Mouse (Mus musculus): ENCODE results near the gene 4930470P17Rik. TPM values are rescaled to one million over a fixed set of nuclear protein-coding genes. Genes with fewer than 3 reads are reported as not detected.
"Not testable (repeated sequence)": the region's sequence is repeated elsewhere in the genome, so short reads cannot be mapped to it uniquely, and the experiment has no call there.

4930470P17Rik gene
- not detected in 2 replicates for polyA plus RNA-seq (2015; fragmentation: Nextera tagmentation; extraction: Ambion mirVana)

DNA sequence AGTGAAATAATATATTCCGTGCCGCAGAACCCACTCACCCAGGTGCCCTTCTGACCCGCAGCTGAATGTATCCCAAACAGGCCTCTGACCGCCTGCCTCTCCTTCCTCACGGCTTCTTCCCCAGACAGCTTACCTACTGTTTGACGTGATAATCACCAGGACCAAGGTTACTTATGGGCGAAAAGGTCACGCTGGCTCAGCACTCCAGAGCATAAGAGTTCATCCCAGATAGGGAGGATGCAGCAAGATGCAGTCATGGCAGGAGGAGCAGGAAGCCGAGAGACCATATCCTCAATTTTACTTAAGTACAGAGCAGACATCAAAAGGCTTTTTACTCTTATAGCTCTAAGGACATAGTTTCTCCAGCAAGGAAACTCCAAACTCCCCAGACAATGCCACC is at the start of gene 4930470P17Rik:
4930470P17Rik (minus strand) TSS at position 101 of the 400 bp plus-strand sequence.
- Histone ChIP-seq H3K9ac (replicated peaks) (no peak within 1 kb of the TSS), H3K4me2 (replicated peaks) (no peak within 1 kb of the TSS), H3K4me3 (no peak within 1 kb of the TSS), H3K27me3 (no peaks in the 10 kb centered on the region), H3K4me1 (no peaks in the 10 kb centered on the region; the same call in 1 of the 2 replicates), H3K27ac (replicated peaks) (no peak within 1 kb of the TSS), H3K36me3 (no peaks in the 10 kb centered on the region), H3K9me3 (no peaks in the 10 kb centered on the region)
- WGBS: 85% methylated on average over 9 of the region's 9 CpGs
- ATAC-seq (replicated peaks): no peak

DNA sequence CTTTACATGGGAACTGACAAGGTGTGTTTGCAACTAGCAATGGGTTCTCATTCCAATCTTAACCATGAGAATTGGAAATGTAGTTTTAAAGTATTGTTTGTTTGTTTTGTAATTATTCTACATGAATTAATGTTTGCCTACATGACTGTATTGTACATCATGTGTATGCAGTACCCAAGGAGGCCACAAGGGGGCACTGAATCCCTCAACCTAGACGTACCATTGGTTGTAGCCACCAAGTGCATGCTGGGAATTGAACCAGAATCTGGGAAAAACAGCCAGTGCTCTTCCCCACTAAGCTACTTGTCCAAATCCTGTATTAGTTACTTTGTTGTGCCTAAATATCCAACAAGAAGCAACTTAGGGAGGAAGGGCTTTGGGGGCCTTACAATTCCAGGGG is 49.7 kb upstream of the 4930470P17Rik start:
- Histone ChIP-seq H3K4me1 (peaks cover 13% of the 10 kb centered on the region; the same call in 1 of the 2 replicates), H3K36me3 (no peaks in the 10 kb centered on the region), H3K9me3 (no peaks in the 10 kb centered on the region), H3K4me2 (replicated peaks) (no peak overlapping the region), H3K27ac (replicated peaks) (peak overlapping the region; percentile 78), H3K4me3 (no peak overlapping the region), H3K27me3 (no peaks in the 10 kb centered on the region), H3K9ac (replicated peaks) (no peak overlapping the region)
- no peak for ATAC-seq (replicated peaks)
- 80% methylated on average over 1 of the region's 1 CpGs for WGBS

DNA sequence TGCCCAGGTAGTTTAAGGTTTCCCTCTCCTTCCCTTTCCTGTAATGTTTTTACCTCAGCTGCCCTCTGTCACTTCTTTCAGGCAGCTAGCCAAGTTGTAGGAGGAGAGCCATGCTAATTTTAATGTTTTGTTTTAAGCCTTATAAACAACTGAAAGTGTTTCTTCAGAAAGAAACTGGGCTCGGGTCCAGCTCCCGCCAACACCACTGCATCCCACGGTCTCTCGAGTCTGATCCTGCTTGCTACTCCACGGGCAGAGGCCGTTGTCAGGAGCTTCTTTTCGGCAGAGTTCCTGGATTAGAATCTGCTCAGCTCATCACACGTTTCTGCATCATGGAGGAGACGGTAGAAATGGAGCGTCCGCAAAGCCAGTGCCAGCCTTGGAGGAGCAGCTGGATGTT is 46.7 kb upstream of the 4930470P17Rik start:
- Histone ChIP-seq H3K4me3 (no peak overlapping the region), H3K27me3 (no peaks in the 10 kb centered on the region), H3K9me3 (no peaks in the 10 kb centered on the region), H3K9ac (replicated peaks) (no peak overlapping the region), H3K4me1 (peaks cover 13% of the 10 kb centered on the region; the same call in 1 of the 2 replicates), H3K4me2 (replicated peaks) (no peak overlapping the region), H3K36me3 (no peaks in the 10 kb centered on the region), H3K27ac (replicated peaks) (no peak overlapping the region)
- ATAC-seq (replicated peaks): no peak
- 41% methylated on average over 11 of the region's 11 CpGs for WGBS

DNA sequence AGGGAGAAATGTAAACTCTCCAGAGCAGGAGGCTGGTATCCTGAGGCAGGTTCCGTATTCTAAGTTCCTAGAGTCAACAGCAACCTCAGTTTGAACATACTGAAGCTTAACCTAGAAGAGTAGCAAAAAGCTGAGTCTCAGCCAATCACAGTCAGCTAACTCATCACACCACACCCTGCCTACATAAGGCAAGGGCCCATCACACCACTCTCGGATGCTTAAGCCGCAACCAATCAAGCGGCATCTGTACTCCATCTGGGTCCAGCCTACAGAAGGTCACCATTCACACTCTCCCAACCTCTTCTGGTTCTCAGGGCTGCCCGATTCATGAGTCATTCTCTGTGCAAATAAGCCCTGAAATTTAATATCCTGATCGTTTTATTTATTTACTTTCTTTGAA is 44.4 kb upstream of the 4930470P17Rik start:
- Histone ChIP-seq H3K9me3 (no peaks in the 10 kb centered on the region), H3K9ac (replicated peaks) (no peak overlapping the region), H3K4me3 (no peak overlapping the region), H3K4me1 (peaks cover 15% of the 10 kb centered on the region), H3K27ac (replicated peaks) (no peak overlapping the region), H3K36me3 (no peaks in the 10 kb centered on the region), H3K27me3 (no peaks in the 10 kb centered on the region), H3K4me2 (replicated peaks) (no peak overlapping the region)
- ATAC-seq (replicated peaks): no peak
- WGBS: 94% methylated on average over 6 of the region's 6 CpGs

DNA sequence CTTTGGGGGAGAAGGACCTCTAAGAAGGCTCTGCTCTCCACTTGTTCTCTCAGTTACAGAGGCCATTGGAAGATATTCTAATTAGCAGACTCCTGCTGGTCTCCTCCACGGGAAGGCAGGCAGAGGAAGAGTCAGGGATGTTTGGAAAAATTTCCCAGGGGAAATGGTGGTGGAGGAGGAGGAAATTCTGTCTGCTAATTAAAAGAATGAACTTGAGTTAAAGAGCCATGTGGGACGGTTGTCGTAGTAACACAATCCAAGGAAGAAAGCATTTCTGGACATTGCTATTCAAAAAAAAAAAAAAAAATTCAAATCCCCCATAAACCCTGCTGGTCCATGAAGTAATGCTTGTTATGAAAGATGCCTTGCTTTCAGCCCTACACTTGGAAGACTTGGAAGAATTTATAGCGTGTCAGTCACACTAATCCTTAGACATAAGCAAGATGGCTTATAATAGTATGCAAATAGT is 40.6 kb upstream of the 4930470P17Rik start:
- Histone ChIP-seq H3K9me3 (no peaks in the 10 kb centered on the region), H3K9ac (replicated peaks) (no peak overlapping the region), H3K4me1 (peaks cover 35% of the 10 kb centered on the region), H3K27me3 (no peaks in the 10 kb centered on the region), H3K27ac (replicated peaks) (peak overlapping the region; percentile 62), H3K36me3 (no peaks in the 10 kb centered on the region), H3K4me2 (replicated peaks) (no peak overlapping the region), H3K4me3 (no peak overlapping the region)
- 6% methylated on average over 4 of the region's 4 CpGs for WGBS
- peak; percentile 38; the same call in 1 of the 2 replicates for ATAC-seq (replicated peaks)

DNA sequence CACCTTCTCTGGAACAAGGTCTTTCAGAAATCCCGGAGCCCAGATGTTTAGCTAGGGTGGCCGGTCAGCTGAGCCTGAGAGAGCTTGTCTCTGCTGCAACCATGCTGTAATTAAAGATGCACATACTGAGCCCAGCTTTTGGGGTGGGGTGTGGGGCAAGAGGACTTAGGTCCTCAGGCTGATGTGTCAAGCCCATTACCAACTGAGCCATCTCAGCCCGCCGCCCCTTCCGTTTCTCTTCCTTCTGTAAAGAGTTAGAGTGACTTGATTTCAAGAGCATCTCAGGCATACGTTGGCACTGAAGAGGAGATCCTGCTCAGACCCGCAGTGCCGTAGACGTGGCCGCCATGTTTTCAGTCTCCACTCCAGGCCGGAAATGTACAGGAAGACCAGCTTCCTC is 38.5 kb upstream of the 4930470P17Rik start:
- no peak overlapping the region for H3K27ac ChIP-seq (replicated peaks)
- H3K4me2 ChIP-seq (replicated peaks): no peak overlapping the region
- H3K9ac ChIP-seq (replicated peaks): no peak overlapping the region
- no peaks in the 10 kb centered on the region for H3K36me3 ChIP-seq
- WGBS: 89% methylated on average over 11 of the region's 11 CpGs
- no peak for ATAC-seq (replicated peaks)
- peaks cover 52% of the 10 kb centered on the region for H3K4me1 ChIP-seq
- H3K9me3 ChIP-seq: no peaks in the 10 kb centered on the region
- H3K4me3 ChIP-seq: no peak overlapping the region
- H3K27me3 ChIP-seq: no peaks in the 10 kb centered on the region

DNA sequence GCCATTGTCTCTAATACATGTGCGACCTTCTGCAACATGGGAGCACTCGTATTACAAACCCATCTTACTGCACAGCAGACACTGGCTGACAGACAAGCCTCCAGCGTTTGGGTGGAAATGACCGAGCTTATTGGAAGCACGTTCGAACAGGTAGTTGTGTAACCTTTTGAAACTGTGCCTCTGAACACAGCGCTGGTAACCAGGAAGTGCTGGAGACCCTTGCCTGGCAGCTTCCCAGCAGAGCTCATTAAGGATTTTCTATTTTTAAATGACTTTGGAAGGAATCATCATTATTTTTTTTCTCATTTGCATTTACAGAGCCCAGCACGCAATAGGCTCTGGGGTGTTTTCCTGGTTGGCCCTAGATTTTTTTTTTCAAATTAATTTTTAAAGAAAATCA is 36.9 kb upstream of the 4930470P17Rik start:
- H3K4me2 ChIP-seq (replicated peaks): peak overlapping the region; percentile 35
- no peaks in the 10 kb centered on the region for H3K27me3 ChIP-seq
- H3K4me1 ChIP-seq: peaks cover 54% of the 10 kb centered on the region
- peak overlapping the region; percentile 58 for H3K27ac ChIP-seq (replicated peaks)
- no peaks in the 10 kb centered on the region for H3K36me3 ChIP-seq
- no peaks in the 10 kb centered on the region for H3K9me3 ChIP-seq
- WGBS: 30% methylated on average over 8 of the region's 8 CpGs
- no peak overlapping the region for H3K4me3 ChIP-seq
- H3K9ac ChIP-seq (replicated peaks): no peak overlapping the region
- ATAC-seq (replicated peaks): 0 out of 2 replicates have a peak, but pooled peaks have one; percentile 23

DNA sequence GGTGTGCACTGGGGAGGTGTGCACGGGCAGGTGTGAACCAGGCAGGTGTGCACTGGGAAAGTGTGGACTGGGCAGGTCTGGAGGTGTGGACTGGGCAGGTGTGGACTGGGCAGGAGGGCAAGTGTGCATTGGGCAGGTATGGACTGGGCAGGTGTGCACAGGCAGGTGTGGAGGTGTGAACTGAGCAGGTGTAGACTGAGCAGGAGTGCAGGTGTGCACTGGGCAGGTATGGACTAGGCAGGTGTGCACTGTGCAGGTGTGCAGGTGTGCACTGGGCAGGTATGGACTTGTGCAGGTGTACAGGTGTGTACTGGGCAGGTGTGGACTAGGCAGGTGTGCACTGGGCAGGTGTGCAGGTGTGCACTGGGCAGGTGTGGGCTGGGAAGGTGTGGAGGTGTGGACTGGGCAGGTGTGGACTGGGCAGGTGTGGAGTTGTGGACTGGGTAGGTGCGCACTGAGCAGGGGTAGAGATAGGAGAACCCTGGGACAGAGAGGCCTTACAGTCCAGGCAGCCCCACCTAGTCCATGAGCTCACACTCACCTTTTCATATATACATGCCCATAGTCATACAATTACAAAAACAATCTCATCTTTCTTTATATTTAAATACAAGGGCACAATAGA is 31.3 kb upstream of the 4930470P17Rik start:
- Histone ChIP-seq H3K4me2 (replicated peaks) (no peak overlapping the region), H3K4me1 (peaks cover 23% of the 10 kb centered on the region), H3K27me3 (no peaks in the 10 kb centered on the region), H3K36me3 (no peaks in the 10 kb centered on the region), H3K4me3 (no peak overlapping the region), H3K9ac (replicated peaks) (no peak overlapping the region), H3K27ac (replicated peaks) (no peak overlapping the region), H3K9me3 (no peaks in the 10 kb centered on the region)
- 97% methylated on average over 2 of the region's 2 CpGs for WGBS
- no peak; the same call in 1 of the 2 replicates for ATAC-seq (replicated peaks)

DNA sequence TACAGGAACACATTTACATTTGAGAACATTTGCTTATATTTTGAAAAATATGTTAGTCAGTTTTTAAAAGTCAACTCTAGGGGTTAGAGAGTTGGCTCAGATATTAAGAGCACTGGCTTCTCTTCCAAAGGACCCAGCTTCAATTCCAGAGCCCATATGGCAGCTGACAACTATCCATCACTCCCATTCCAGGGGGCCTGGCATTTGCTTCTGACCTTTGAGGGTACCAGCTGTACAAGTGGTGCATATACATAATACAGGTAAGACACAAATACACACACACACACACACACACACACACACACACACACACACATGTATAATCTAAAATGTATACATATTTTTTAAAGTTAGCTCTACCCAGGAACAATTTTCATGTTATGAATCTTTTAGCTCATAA is 30.6 kb upstream of the 4930470P17Rik start:
- no peak overlapping the region for H3K4me2 ChIP-seq (replicated peaks)
- H3K9me3 ChIP-seq: no peaks in the 10 kb centered on the region
- ATAC-seq (replicated peaks): no peak

DNA sequence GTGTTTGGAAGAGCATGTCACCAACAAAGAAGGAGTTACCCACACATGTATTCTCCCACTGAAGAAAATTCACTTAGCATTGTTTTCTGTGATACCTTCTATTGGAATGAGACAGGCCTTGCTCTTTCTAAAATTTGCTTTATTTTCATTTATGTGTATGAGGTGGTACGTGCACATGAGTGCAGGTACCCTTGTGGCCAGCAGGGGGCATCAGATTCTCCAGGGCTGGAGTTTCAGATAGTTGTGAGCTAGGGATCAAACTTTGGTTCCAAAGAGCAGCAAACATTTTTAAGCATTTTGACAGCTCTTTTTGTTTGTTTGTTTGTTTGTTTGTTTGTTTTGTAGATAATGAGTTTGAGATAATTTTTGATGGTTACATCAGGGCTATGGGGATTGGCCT is 29.6 kb upstream of the 4930470P17Rik start:
- no peak for ATAC-seq (replicated peaks)
- Histone ChIP-seq H3K27me3 (no peaks in the 10 kb centered on the region), H3K27ac (replicated peaks) (no peak overlapping the region), H3K36me3 (no peaks in the 10 kb centered on the region), H3K4me3 (no peak overlapping the region), H3K4me2 (replicated peaks) (no peak overlapping the region), H3K9me3 (no peaks in the 10 kb centered on the region), H3K9ac (replicated peaks) (no peak overlapping the region), H3K4me1 (peaks cover 11% of the 10 kb centered on the region)
- WGBS: 96% methylated on average over 1 of the region's 1 CpGs

More for the DNA sequence above, 30.6 kb upstream of the 4930470P17Rik start:
- H3K4me3 ChIP-seq: no peak overlapping the region
- peaks cover 19% of the 10 kb centered on the region for H3K4me1 ChIP-seq
- H3K36me3 ChIP-seq: no peaks in the 10 kb centered on the region
- no peaks in the 10 kb centered on the region for H3K27me3 ChIP-seq
- H3K9ac ChIP-seq (replicated peaks): no peak overlapping the region
- H3K27ac ChIP-seq (replicated peaks): no peak overlapping the region

DNA sequence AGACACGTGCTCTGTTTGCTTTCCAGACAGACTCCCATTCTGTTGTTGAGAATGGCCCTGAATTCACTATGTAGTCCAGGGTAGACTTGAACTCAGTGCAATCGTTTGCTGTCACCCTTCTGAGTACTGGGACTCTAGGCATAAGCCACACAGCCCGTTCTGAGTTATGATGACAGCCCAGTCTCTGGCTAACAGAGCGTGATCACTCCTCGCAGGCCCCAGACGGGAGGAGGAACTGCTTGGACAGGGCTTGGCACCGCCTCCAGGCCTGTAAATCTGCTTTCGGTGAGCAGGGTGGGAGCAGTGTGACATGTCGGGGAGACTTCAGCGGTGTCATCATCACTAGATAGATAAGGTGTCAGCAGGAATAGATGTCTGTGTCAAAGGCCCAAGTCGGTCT is 28.7 kb upstream of the 4930470P17Rik start:
- no peak overlapping the region for H3K9ac ChIP-seq (replicated peaks)
- H3K4me3 ChIP-seq: no peak overlapping the region
- H3K4me2 ChIP-seq (replicated peaks): no peak overlapping the region
- H3K4me1 ChIP-seq: peaks cover 5% of the 10 kb centered on the region
- 85% methylated on average over 11 of the region's 11 CpGs for WGBS
- H3K27me3 ChIP-seq: no peaks in the 10 kb centered on the region
- no peak for ATAC-seq (replicated peaks)
- no peaks in the 10 kb centered on the region for H3K9me3 ChIP-seq
- no peak overlapping the region for H3K27ac ChIP-seq (replicated peaks)
- H3K36me3 ChIP-seq: no peaks in the 10 kb centered on the region

DNA sequence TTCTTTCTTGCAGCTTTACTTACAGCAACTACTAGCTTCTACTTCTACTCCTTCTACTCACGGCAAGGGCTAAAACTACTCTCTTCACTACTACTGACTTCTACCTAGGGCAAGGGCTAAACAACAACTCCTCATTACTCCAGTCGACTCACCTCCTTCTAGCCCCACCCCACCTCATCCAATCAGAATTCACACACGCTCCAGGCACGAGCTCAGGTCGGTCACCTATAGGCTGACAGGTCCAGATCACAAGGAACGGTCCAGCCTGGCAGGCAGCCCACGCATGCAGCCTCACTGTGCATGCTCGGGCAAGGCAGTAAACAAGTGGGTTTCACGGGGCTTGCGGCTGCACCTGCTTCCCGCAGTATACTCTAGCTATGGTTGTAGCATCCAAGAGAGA is 26.2 kb upstream of the 4930470P17Rik start:
- H3K9me3 ChIP-seq; H3K4me1 ChIP-seq; H3K27ac ChIP-seq (replicated peaks); H3K4me3 ChIP-seq; ATAC-seq (replicated peaks); H3K4me2 ChIP-seq (replicated peaks); H3K27me3 ChIP-seq; H3K9ac ChIP-seq (replicated peaks); H3K36me3 ChIP-seq: not testable (repeated sequence)
- whole genome bisulfite sequencing: 82% methylated on average over 11 of the region's 11 CpGs

All from forebrain, embryonic 15.5 days (tissue).